Mouse (Mus musculus) brain, adult 2 months (tissue): ENCODE data around the gene Mgat5b.

ENCODE experiments used
- DNase-seq: peaks from one replicate; pipeline ENCODE4 v3.0.0; 2011; ENCODE audit warnings: low read depth, low spot score

The Mgat5b gene

DNA sequence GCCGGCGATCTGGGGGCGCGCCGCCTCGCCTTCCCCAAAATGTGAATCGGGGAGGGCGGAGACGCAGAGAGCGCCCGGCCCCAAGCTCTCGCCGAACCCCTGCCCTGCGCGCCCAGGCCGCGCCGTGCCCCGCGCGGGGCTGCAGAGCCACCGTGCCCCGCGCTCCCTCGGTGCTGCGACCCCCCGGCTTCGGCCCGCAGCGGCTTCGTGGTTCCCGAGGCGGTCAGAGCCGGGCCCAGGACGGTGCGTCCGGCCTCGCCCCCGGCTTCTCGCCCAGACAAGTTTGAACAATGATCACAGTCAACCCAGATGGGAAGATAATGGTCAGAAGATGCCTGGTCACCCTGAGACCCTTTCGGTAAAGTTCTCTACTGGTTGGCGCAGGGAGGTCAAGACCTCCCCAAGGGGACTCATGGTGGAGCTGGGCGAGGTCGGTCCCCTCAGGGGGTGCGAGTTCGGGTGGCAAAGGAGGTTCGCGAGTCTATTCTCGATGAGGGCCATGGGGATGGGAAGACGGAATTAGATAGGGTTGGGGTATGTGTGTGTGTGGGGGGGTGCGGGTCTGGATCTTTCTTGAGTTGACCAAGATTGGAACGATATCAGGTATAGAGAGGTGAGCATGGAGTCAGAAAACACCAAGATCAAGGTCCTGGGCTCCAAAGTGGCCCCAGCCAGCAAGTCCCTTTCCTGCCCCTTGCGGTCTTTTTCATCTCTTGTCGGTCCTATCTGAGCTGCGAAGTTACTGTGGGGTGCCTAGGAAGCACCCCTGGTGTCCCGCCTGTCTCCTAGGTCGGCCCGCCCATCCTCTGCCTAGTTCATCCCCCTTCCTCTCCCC, 740 bp downstream of the Mgat5b start:
- DNase-seq: no peak

GRCm38 (mm10) chr11:116920746-116921145, 2.1 kb downstream of the Mgat5b start:
- no peak for DNase-seq

GRCm38 (mm10) chr11:116922058-116922457, 3.4 kb downstream of the Mgat5b start:
- peak; percentile 73 for DNase-seq

- DNase-seq: no peak
These were observed 9.4 kb downstream of the Mgat5b start for GRCm38 (mm10) chr11:116928031-116928430.

DNA sequence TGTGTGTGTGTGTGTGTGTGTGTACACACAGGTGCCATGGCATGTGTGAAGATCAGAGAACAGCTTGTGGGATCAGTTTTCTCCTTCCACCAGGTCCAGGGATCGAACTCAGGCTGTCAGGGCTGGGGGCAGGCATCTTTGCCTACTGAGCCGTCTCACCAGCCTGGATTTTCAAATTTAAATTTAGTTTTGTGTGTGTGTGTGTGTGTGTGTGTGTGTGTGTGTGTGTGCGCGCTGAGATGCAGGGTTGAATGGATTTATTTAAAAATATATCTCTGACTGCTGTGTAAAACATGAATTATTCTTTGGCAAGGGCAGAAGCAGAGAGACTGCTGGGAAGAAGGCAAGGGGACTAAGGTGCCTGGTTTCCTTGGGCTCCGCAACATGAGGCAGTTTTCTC, 16.2 kb downstream of the Mgat5b start:
- no peak for DNase-seq

- no peak for DNase-seq
These were observed 16.7 kb downstream of the Mgat5b start for GRCm38 (mm10) chr11:116935354-116935753.

DNA sequence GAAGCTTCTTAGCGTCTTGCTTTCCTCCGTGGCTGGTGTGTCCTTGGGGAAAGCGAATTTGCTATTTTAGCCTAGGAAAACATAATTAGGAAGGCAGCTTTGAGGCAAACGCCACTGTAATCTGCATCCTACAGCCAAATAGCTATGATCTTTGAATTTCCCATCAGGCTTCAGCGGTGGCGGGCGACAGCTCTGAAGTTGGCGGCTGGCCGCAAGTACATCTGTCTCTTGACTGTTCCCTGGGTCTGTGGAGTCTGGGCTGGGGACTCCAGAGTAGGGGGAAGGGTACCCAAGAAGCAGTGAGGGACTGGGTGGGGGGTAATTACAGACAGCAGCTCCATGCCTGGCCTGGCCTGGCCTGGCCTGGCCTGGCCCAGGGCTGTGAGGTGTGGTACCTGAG, 17.3 kb downstream of the Mgat5b start:
- peak; percentile 62 for DNase-seq

- DNase-seq: no peak
These were observed 18.5 kb downstream of the Mgat5b start for GRCm38 (mm10) chr11:116937141-116937540.

DNA sequence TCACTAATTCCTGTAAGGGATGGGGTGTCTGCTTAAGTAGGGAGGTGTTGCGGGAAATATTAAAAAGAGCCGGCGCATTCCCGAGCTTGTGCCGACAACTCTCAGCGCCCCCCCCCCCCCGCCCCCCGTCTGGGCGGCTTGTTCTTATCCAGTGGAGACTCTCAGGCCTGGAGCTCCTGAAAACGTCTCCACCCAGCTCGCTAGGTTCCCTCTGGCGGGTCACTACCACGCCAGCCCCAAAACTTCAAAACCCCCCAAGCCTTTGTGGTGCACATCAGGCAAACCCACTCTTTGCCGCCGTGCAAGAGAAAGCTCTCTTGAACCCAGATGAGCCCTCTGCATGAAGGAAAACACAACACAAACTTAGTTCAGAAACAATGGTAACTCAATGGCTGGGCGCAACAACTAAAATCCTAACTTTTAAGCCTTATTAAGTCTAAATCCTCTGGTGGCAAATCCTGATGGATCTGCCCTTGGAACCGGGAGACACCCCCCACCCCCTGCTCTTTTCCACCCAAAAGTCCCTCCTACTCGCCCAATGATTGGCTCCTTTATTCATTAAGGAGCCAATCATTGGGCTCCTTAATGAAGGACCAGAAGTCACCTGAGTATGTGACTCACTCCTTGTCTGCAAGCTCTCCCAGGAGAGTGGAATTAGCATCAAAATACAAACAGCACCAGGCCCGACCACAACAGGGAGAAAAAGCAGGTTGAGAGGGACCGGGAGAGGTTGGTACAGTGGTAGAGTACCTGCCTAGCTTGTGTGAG, 21.6 kb downstream of the Mgat5b start:
- DNase-seq: no peak

DNA sequence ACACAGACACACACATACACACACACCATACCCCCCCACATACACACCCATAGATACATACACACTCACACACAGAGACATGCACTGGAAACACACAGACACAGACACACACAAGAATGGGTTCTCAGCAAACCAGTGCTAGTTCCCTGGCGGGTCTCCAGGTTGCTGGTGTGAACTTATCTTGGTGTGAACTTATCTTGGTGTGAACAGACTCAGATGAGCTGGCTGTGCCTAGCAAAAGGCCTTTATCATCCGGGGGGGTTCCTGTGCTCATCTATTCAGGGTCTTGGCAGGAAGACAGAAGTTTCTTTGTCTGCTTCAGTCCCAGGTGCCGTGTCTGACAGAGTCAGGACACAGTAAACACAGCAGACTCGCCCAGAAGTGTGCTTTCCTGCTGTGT, 25.7 kb downstream of the Mgat5b start:
- DNase-seq: no peak

DNA sequence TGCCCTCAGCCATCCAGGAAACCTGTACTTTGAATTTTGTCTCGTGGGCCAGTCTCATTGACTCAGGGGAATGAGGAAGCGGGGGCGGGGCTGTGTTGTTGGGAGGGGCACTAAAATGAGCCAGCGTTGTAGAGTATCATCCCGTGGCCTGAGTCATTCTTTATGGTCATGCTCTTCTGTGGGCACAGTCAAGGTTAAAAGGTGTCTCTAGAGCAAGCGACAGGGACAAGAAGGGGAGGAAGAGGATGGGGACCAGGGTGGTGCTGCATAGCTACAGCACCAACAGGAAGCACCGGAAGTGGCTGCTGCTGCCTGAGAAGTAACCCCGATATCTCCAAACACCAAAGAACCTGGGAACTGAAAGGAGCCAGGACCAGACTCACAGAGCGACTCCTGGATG, 31.2 kb downstream of the Mgat5b start:
- no peak for DNase-seq

GRCm38 (mm10) chr11:116951429-116951828, 32.8 kb downstream of the Mgat5b start:
- DNase-seq: no peak

- DNase-seq: peak; percentile 79
These were observed 35.8 kb downstream of the Mgat5b start for GRCm38 (mm10) chr11:116954231-116955118.

- no peak for DNase-seq
These were observed 39.9 kb downstream of the Mgat5b start for GRCm38 (mm10) chr11:116958601-116959000.

DNA sequence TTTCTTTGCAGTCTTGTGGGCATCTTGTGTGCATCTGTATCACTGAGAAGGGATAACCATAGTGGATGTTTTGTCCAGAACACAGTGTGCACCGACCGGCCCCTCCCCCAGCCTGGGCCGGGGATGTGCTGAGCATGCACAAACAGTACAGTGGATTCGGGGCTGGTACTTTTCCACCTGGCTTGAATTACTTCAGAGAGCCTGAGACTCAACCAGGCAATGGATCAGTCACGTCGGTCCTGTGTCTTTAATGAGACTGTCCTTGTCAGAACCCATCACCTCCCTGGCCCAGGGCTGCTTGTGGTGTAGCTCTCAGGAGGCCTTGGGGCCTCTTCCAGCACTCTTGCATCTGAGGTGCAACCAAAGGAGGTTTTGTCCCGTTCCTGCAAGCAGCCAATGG, 46.4 kb downstream of the Mgat5b start:
- peak; percentile 43 for DNase-seq

DNA sequence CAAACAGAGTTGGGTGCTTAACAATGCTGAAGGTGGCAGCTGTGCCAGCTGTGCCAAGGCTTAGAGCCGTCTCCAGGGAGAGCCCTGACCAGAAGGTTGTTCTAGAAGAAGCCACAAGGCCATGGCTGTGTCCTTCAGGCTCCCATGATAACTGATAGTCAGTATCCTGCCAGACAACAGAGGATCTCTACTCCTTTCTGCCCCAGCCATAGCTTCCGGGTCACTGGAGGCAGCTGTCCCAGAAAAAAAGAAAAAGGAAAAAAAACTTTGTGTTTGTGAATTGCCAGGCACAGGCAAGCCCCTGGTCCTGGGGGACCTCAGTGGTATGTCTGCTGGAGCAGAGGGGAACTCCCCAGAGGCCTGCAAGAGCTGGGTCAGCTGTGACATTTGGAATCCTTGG, 47.3 kb downstream of the Mgat5b start:
- DNase-seq: no peak

GRCm38 (mm10) chr11:116968586-116968985, 49.9 kb downstream of the Mgat5b start:
- no peak for DNase-seq

GRCm38 (mm10) chr11:116969498-116969897, 50.8 kb downstream of the Mgat5b start:
- DNase-seq: peak; percentile 23

GRCm38 (mm10) chr11:116970847-116971246, 52.2 kb downstream of the Mgat5b start:
- DNase-seq: no peak

DNA sequence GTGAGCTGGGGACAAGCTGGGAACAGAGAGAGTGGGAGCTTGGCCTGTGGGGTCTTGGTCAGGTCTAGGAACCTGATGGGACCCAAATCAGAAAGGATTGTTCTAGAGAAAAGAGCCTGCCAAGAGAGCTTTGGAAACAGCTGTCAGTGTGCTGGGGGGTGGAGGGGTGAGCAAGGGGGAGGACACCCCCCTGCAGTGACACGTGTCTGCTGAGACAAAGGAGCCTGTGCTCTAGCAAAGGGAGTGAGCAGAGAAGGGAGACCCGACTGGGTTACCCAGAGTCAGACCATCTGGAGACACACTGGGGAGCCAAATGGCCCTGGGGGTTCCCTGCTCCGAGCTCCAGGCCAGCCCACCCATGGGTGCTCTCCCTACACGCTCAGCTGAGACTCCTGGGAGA, 54.2 kb downstream of the Mgat5b start:
- peak; percentile 49 for DNase-seq

DNA sequence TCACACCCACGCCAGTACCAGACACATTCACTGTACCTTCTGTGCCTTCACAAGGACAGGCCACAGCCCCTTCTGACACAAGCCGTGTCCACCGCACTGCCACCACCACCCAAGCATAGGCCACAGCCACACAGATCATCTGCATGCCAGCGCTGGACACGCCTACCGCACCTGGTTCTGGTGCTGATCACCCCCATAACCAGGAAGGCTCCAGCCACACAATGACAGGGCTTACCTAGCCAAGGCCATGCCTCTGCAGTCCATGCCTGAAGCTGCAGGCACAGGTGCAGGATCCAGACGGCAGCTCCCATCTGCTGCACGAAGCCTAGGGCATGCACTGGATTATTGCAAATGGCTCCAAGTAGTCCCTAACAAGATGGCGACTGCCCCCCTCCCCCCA, 54.8 kb downstream of the Mgat5b start:
- no peak for DNase-seq

DNA sequence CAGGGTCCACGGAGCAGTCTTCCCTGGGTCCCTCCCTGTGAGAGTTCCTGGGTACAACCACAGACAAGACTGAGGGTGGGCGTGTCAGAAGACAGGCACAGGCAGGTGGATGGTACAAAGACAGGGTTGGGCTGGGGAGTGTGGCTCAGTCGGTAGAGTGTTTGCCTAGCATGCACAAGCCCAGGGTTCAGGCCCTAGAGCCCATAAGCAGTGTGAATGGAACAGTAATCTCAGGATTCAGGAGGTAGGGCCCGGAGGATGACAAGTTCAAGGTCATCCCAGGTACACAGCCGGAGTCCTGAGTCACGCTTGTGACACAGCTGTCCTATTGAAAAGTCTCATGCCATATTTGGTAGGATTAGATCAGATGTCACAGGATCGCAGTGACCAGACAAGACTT, 55.7 kb downstream of the Mgat5b start:
- no peak for DNase-seq
